Mouse (Mus musculus): Measurements from ENCODE around the gene Lrp2bp. TPM values are rescaled to one million over a fixed set of nuclear protein-coding genes. Genes with fewer than 3 reads are reported as not detected.

Gene Lrp2bp
- under 1 TPM; 0.17 to 0.83 TPM for total RNA-seq (2023)

DNA sequence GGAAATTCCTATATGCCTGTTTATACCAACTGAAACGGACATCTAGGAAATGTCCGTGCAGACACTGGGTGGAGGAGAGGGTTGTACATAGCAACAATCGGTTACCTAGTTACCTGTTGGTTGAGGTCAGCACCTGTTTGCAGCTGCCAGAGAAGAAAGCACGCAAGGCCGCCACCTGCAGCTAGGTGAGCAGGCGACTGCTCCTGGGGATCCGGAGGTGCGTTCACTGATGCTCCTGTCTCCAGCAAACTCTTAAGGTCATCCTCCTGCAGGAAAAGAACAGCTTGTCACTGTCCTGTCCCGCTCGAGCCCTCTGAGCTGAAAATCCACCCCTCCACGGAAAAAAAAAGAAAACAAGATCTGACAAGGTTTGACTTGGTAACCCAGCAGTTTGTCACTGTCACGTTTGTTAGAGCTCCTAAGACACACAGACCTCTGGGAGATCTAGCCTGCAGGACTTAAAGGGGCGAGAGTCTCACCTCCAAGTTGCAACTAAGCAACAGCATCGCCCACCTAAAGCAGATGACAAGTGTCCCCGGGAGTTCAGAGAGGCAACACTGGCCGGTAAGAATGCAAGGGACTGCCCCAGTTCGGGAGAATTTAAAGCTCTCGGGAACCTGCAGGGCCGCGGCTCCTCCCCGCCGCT, at the start of gene Lrp2bp:
Gene Lrp2bp (plus strand): TSS at position 166 of the 646 bp plus-strand sequence.

DNA sequence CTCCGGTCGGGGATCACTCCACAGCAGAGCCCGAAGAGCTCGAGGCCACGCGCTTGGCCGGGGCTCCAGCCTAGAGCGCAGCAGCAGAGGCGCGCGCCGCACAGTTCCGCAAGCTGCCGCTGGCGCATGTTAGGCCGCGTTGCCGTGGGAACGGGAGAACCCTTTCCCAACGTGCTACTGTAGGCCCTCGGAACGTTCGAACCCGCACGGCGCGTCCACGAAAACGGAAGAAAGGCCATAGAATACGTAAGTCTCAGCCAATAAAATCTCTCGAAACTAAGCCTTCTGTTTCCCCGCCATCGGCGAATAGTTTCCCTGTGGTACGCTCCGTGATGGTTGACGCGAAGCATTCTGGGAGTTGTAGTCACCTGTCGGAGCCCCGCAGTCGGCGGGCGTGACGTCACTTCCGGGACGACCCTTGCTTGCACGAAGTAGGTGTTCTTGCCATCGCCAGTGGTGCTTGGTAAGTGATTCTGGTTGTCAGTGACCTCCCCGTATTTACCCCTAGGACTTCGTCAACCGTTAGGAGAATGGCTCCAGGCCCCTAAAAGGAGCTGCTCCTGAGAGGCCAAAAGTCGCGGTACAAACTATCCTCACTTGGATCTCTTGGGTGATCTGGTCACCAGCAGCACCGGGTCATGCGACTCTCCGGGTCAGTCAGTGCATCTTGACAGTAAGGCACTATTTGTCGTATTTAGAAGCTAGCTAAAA, 23.8 kb upstream of the Lrp2bp start, which contains the start of the genes 1700029J07Rik and Ufsp2:
Gene 1700029J07Rik (minus strand): TSS at position 127 of the 711 bp plus-strand sequence.
Gene Ufsp2 (plus strand): TSS at position 403 of the 711 bp plus-strand sequence.

DNA sequence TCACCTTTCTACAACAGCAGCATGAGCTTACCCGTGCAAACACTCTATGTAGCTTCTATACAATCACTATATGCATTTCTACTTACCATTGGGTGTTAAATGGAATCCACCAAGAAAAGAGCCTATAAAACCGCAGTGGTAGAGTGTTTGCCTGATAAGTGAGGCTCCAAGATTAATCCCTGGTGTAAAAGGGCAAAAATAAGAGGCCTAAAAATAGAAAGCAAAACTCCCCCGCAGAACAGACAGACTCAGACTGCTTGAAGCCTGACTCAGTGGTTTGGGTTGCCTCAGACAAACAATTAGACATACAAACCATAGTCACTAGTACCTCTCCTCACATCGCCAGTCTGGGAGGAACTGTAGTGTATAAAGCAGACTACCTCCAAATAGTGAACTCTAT, 6.5 kb downstream of the Lrp2bp start, which contains the start of gene Ankrd37:
Gene Ankrd37 (minus strand): TSS at position 112 of the 400 bp plus-strand sequence.

Other genes with a start within 250 kb of the Lrp2bp start
- gene Pdlim3, start 113.8 kb upstream of the Lrp2bp start, total RNA-seq (2023) = 1 to 10 TPM in 1 of 2 experiments, under 1 TPM in 1; 0.32 to 1.6 TPM
- gene Ccdc110, start 64.7 kb upstream of the Lrp2bp start, total RNA-seq (2023) = not detected
- 1 to 10 TPM; 6.9 to 7.4 TPM for gene 1700029J07Rik, start 24.1 kb upstream of the Lrp2bp start, total RNA-seq (2023)
- gene Ufsp2, start 23.8 kb upstream of the Lrp2bp start, total RNA-seq (2023) = 10 to 100 TPM; 27.1 to 27.3 TPM
- 10 to 100 TPM; 12.5 to 15.4 TPM for gene Ankrd37, start 6.4 kb downstream of the Lrp2bp start, total RNA-seq (2023)
- gene Cfap97, start 152.5 kb downstream of the Lrp2bp start, total RNA-seq (2023) = 10 to 100 TPM; 24.9 to 30.4 TPM
- gene Snx25, start 152.9 kb downstream of the Lrp2bp start, total RNA-seq (2023) = 10 to 100 TPM; 44.5 to 58.2 TPM
- gene Slc25a4, start 212.0 kb downstream of the Lrp2bp start, total RNA-seq (2023) = 10 to 100 TPM; 51.0 to 61.0 TPM

Measured in B cell, adult 67 days (primary cell).